Mouse (Mus musculus): ENCODE measurements at regions not wholly inside any gene's neighbourhood (a gene's known extent, or its start where the extent isn't known, plus 50 kb on each side); places are given as distances from the start of the nearest gene placed in this dataset.

- 69% methylated on average over 12 of the region's 12 CpGs for WGBS
- ATAC-seq (ENCODE audit: insufficient number of reproducible peaks, low FRiP score) = no peak
- H3K27me3 ChIP-seq (replicated peaks) = no peaks in the 10 kb centered on the region
- no peak overlapping the region for H3K27ac ChIP-seq (ENCODE audit: poor library complexity, severe bottlenecking)
- H3K4me3 ChIP-seq = no peak overlapping the region
- no peaks in the 10 kb centered on the region for H3K9me3 ChIP-seq (replicated peaks)
- no peak overlapping the region for H3K4me2 ChIP-seq
- H3K9ac ChIP-seq = no peak overlapping the region
- H3K36me3 ChIP-seq = no peaks in the 10 kb centered on the region
- H3K4me1 ChIP-seq (replicated peaks) = no peaks in the 10 kb centered on the region
Observed at GRCm38 (mm10) chr10:83963779-83964643, 241.3 kb downstream of the 1500009L16Rik start.

GRCm38 (mm10) chr10:83964838-83965237, 242.2 kb downstream of the 1500009L16Rik start:
- Histone ChIP-seq H3K9ac (no peak overlapping the region), H3K4me2 (no peak overlapping the region), H3K4me1 (replicated peaks) (no peaks in the 10 kb centered on the region), H3K27me3 (replicated peaks) (no peaks in the 10 kb centered on the region), H3K36me3 (no peaks in the 10 kb centered on the region), H3K4me3 (no peak overlapping the region), H3K9me3 (replicated peaks) (no peaks in the 10 kb centered on the region), H3K27ac (ENCODE audit: poor library complexity, severe bottlenecking) (no peak overlapping the region)
- no peak for ATAC-seq (ENCODE audit: insufficient number of reproducible peaks, low FRiP score)
- 76% methylated on average over 5 of the region's 5 CpGs for WGBS

- no peaks in the 10 kb centered on the region for H3K36me3 ChIP-seq
- 0 out of 2 replicates have a peak, but pooled peaks cover 7% of the 10 kb centered on the region for H3K4me1 ChIP-seq (replicated peaks)
- H3K4me2 ChIP-seq = no peak overlapping the region
- WGBS = 54% methylated on average over 3 of the region's 3 CpGs
- no peak overlapping the region for H3K4me3 ChIP-seq
- H3K27me3 ChIP-seq (replicated peaks) = no peaks in the 10 kb centered on the region
- H3K9me3 ChIP-seq (replicated peaks) = no peaks in the 10 kb centered on the region
- H3K27ac ChIP-seq (ENCODE audit: poor library complexity, severe bottlenecking) = no peak overlapping the region
- H3K9ac ChIP-seq = no peak overlapping the region
- no peak for ATAC-seq (ENCODE audit: insufficient number of reproducible peaks, low FRiP score)
Observed at GRCm38 (mm10) chr10:83970501-83970900, 247.8 kb downstream of the 1500009L16Rik start.

DNA sequence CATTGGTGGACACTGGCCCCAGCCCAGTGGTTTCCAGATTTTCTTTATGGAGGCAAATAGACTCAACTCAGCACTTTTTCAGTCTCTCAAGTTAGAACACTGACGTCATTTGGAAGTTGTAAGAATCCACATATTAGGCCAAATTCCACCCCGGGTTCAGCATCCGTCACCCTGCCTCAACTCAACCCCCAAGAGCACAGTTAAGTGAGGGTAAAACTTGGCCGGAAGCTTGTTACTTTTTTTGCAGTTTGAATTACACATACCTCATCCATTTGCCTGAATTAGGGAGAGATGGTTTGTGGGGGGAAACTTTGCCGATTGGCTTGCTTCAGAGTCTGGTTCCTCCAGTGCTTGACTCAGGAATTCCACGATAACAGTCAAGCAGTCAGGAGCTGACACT, 251.9 kb downstream of the 1500009L16Rik start:
- Histone ChIP-seq H3K9ac (no peak overlapping the region), H3K4me1 (replicated peaks) (0 out of 2 replicates have a peak, but pooled peaks cover 7% of the 10 kb centered on the region), H3K4me2 (no peak overlapping the region), H3K27me3 (replicated peaks) (no peaks in the 10 kb centered on the region), H3K27ac (ENCODE audit: poor library complexity, severe bottlenecking) (no peak overlapping the region; the same call in 1 of the 2 replicates), H3K36me3 (no peaks in the 10 kb centered on the region), H3K9me3 (replicated peaks) (no peaks in the 10 kb centered on the region), H3K4me3 (no peak overlapping the region)
- 55% methylated on average over 6 of the region's 6 CpGs for WGBS
- no peak for ATAC-seq (ENCODE audit: insufficient number of reproducible peaks, low FRiP score)

DNA sequence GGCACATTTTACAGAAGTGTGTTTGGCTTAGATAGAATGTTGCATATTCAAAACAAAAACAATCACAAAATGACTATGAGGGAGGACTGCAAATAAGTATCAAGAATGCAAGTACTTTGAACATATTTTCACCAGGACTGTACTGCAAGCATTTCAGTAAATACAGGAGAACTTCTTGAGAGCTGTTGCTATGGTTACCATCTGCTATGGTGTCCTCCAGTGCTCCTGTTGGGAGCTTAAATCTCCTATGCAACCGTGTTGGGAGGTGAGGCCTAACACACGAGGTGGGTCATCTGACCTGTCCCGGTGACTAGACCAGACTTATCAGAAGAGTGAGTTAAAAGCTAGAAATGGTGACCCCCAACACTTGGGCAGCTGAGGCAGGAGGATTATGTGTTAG, 253.9 kb downstream of the 1500009L16Rik start:
- no peak overlapping the region for H3K4me2 ChIP-seq
- H3K27ac ChIP-seq (ENCODE audit: poor library complexity, severe bottlenecking) = no peak overlapping the region
- no peaks in the 10 kb centered on the region for H3K9me3 ChIP-seq (replicated peaks)
- WGBS = 64% methylated on average over 3 of the region's 3 CpGs
- H3K27me3 ChIP-seq (replicated peaks) = no peaks in the 10 kb centered on the region
- no peak overlapping the region for H3K4me3 ChIP-seq
- H3K4me1 ChIP-seq (replicated peaks) = no peaks in the 10 kb centered on the region
- no peak for ATAC-seq (ENCODE audit: insufficient number of reproducible peaks, low FRiP score)
- H3K9ac ChIP-seq = no peak overlapping the region
- H3K36me3 ChIP-seq = no peaks in the 10 kb centered on the region

DNA sequence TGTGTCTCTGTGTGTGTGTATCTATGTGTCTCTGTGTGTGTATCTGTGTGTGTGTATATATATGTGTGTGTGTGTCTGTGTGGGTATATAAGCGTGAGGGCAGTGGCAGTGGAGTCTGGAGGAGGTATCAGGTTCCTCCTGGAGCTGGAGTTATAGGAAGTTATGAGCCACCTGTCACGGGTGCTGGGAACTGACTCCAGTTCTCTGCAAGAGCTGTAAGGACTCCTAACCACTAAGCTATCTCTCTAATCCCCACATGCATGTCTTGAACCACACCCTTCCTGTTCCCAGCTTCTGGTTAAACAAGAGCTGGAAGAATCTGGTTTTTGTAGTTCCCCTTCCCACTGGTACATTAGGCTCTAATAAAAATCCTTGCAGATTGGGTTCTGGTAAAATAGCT, 257.3 kb downstream of the 1500009L16Rik start:
- Histone ChIP-seq H3K27ac (ENCODE audit: poor library complexity, severe bottlenecking) (no peak overlapping the region), H3K4me1 (replicated peaks) (0 out of 2 replicates have a peak, but pooled peaks cover 2% of the 10 kb centered on the region), H3K4me3 (no peak overlapping the region), H3K9ac (no peak overlapping the region), H3K4me2 (no peak overlapping the region), H3K27me3 (replicated peaks) (no peaks in the 10 kb centered on the region), H3K36me3 (no peaks in the 10 kb centered on the region), H3K9me3 (replicated peaks) (no peaks in the 10 kb centered on the region)
- no peak for ATAC-seq (ENCODE audit: insufficient number of reproducible peaks, low FRiP score)
- 72% methylated on average over 2 of the region's 2 CpGs for WGBS

DNA sequence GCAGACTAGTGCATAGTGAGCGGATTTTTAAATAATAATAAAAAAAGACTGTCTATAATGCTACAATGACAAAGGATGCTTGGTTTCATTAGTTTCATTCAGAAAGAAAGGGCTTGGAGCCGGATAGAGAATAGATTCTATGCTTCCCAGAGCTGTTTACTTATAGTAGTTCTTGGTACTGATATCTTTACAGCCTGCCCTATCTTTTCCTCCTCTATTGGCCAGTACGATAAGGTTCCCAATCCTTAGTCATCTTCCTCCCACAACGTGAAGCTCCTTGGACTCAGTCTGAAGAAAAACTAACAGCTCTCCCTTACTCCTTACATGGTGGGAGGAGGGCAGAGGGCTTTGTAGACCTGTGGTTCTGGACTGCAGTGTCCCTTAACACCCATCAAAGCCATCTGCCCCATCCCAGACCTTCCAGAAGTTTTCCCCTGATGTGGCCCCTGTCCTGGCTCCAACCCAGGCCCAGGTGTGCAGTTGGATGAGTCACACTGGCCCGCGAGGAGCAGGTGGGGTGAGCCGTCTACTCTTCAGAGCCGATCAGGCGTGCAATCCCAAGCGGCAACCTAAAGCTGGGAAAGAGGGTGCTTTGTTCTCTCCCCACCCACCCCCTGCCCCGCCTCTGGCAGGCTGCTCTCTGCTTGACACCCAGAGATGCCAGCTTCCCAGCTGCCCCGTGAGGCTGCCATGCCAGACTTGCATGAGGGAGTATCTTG, 262.2 kb downstream of the 1500009L16Rik start:
- H3K27me3 ChIP-seq (replicated peaks) = no peaks in the 10 kb centered on the region
- H3K27ac ChIP-seq (ENCODE audit: poor library complexity, severe bottlenecking) = no peak overlapping the region
- no peak overlapping the region for H3K9ac ChIP-seq
- 66% methylated on average over 12 of the region's 12 CpGs for WGBS
- no peak for ATAC-seq (ENCODE audit: insufficient number of reproducible peaks, low FRiP score)
- H3K9me3 ChIP-seq (replicated peaks) = no peaks in the 10 kb centered on the region
- H3K4me1 ChIP-seq (replicated peaks) = 0 out of 2 replicates have a peak, but pooled peaks cover 3% of the 10 kb centered on the region
- H3K4me2 ChIP-seq = no peak overlapping the region
- no peaks in the 10 kb centered on the region for H3K36me3 ChIP-seq
- no peak overlapping the region for H3K4me3 ChIP-seq

GRCm38 (mm10) chr10:83992577-83993305, 270.1 kb downstream of the 1500009L16Rik start:
- Histone ChIP-seq H3K36me3 (no peaks in the 10 kb centered on the region), H3K4me3 (no peak overlapping the region), H3K4me1 (replicated peaks) (peaks cover 27% of the 10 kb centered on the region), H3K27me3 (replicated peaks) (no peaks in the 10 kb centered on the region), H3K27ac (ENCODE audit: poor library complexity, severe bottlenecking) (no peak overlapping the region), H3K9me3 (replicated peaks) (no peaks in the 10 kb centered on the region), H3K9ac (no peak overlapping the region), H3K4me2 (0 out of 2 replicates have a peak overlapping the region, but pooled peaks have one; percentile 11)
- 59% methylated on average over 11 of the region's 11 CpGs for WGBS
- no peak for ATAC-seq (ENCODE audit: insufficient number of reproducible peaks, low FRiP score)

GRCm38 (mm10) chr10:83995026-83995600, 272.4 kb downstream of the 1500009L16Rik start:
- Histone ChIP-seq H3K27me3 (replicated peaks) (no peaks in the 10 kb centered on the region), H3K9ac (no peak overlapping the region), H3K9me3 (replicated peaks) (no peaks in the 10 kb centered on the region), H3K4me1 (replicated peaks) (peaks cover 27% of the 10 kb centered on the region), H3K4me3 (no peak overlapping the region), H3K4me2 (no peak overlapping the region), H3K27ac (ENCODE audit: poor library complexity, severe bottlenecking) (peak overlapping the region; percentile 49; the same call in 1 of the 2 replicates), H3K36me3 (no peaks in the 10 kb centered on the region)
- no peak for ATAC-seq (ENCODE audit: insufficient number of reproducible peaks, low FRiP score)
- 44% methylated on average over 6 of the region's 6 CpGs for WGBS

GRCm38 (mm10) chr10:83995913-83996312, 273.2 kb downstream of the 1500009L16Rik start:
- Histone ChIP-seq H3K9ac (no peak overlapping the region), H3K4me1 (replicated peaks) (peaks cover 30% of the 10 kb centered on the region), H3K36me3 (no peaks in the 10 kb centered on the region), H3K9me3 (replicated peaks) (no peaks in the 10 kb centered on the region), H3K4me2 (no peak overlapping the region), H3K27ac (ENCODE audit: poor library complexity, severe bottlenecking) (peak overlapping the region; percentile 49; the same call in 1 of the 2 replicates), H3K4me3 (no peak overlapping the region), H3K27me3 (replicated peaks) (no peaks in the 10 kb centered on the region)
- WGBS = 37% methylated on average over 4 of the region's 4 CpGs
- peak; percentile 81 for ATAC-seq (ENCODE audit: insufficient number of reproducible peaks, low FRiP score)

Data from heart, embryonic 12.5 days (tissue).